Mouse (Mus musculus) lung, postnatal 10 days (tissue): ENCODE measurements around the gene Exoc3l.
A peak's percentile ranks its signal among the peaks of the same experiment; 100 is the strongest.

Experiments used
- DNase-seq: peaks from one replicate; pipeline ENCODE4 v3.0.0; 2021

Gene Exoc3l

GRCm38 (mm10) chr8:105264024-105264982 lies 31.6 kb downstream of the Exoc3l start, which contains the start of the genes Tradd and Fbxl8:
TSS of gene Tradd (minus strand) at chr8:105264609.
TSS of gene Fbxl8 (plus strand) at chr8:105264648.
- peak; percentile 85 for DNase-seq

GRCm38 (mm10) chr8:105263244-105263912 lies 32.5 kb downstream of the Exoc3l start:
- no peak for DNase-seq

GRCm38 (mm10) chr8:105261326-105261980 lies 34.4 kb downstream of the Exoc3l start:
- no peak for DNase-seq

GRCm38 (mm10) chr8:105260371-105261099 lies 35.4 kb downstream of the Exoc3l start:
- DNase-seq: peak; percentile 69

GRCm38 (mm10) chr8:105259721-105260320 lies 36.1 kb downstream of the Exoc3l start:
- peak; percentile 83 for DNase-seq

- DNase-seq: peak; percentile 45
Measured at GRCm38 (mm10) chr8:105258911-105259720, 36.8 kb downstream of the Exoc3l start.

GRCm38 (mm10) chr8:105257318-105258114 lies 38.4 kb downstream of the Exoc3l start:
- no peak for DNase-seq

GRCm38 (mm10) chr8:105254966-105255350 lies 40.9 kb downstream of the Exoc3l start, which contains the start of gene B3gnt9:
TSS of gene B3gnt9 (minus strand) at chr8:105255153.
- DNase-seq: peak; percentile 90

GRCm38 (mm10) chr8:105254152-105254965 lies 41.5 kb downstream of the Exoc3l start:
- peak; percentile 95 for DNase-seq

GRCm38 (mm10) chr8:105253766-105254151 lies 42.1 kb downstream of the Exoc3l start:
- no peak for DNase-seq

- DNase-seq: no peak
Measured at GRCm38 (mm10) chr8:105252680-105253537, 43.0 kb downstream of the Exoc3l start.

- DNase-seq: no peak
Measured at GRCm38 (mm10) chr8:105251954-105252353, 43.9 kb downstream of the Exoc3l start.

GRCm38 (mm10) chr8:105241016-105241415 lies 54.9 kb downstream of the Exoc3l start:
- no peak for DNase-seq
